Mouse (Mus musculus) brown adipose tissue, adult 24 weeks (tissue): ENCODE measurements around the gene Ptgir. TPM values are rescaled to one million over a fixed set of nuclear protein-coding genes. Genes with fewer than 3 reads are reported as not detected.

Source experiments
- H3K27ac ChIP-seq: fragments of 200-500 bp; replicated peaks from 2 replicates; pipeline ENCODE4 v1.5.1; 2012; ENCODE audit warnings: low read depth, mild to moderate bottlenecking, low read length
- H3K4me1 ChIP-seq: fragments of 200-500 bp; 2 replicates; pipeline ENCODE4 v1.6.1; 2012; ENCODE audit warnings: low read length, mixed read lengths; ENCODE audit not compliant: control insufficient read depth, insufficient read depth, insufficient read length
- H3K4me3 ChIP-seq: fragments of 200-500 bp; 2 replicates; pipeline ENCODE4 v1.5.1; 2012; ENCODE audit warnings: low read depth, mild to moderate bottlenecking, low read length, moderate library complexity; ENCODE audit not compliant: insufficient read depth
- polyA plus RNA-seq: library from polyadenylated mRNA; stranded (reverse); fragments of >200 nt; gene quantifications from 2 replicates; pipeline ENCODE4 v1.2.4, GENCODE M21; 2012; ENCODE audit not compliant: missing spikeins, insufficient read depth, insufficient read length

Ptgir gene
- polyA plus RNA-seq, 1 experiment, result 1.9 TPM

- Histone ChIP-seq H3K4me1 (peaks cover 3% of the 10 kb centered on the region; the same call in 1 of the 2 replicates), H3K27ac (no peak overlapping the region)
Observed at GRCm38 (mm10) chr7:16903439-16903955, 2.8 kb upstream of the Ptgir start.

GRCm38 (mm10) chr7:16904120-16904675 lies 2.1 kb upstream of the Ptgir start:
- Histone ChIP-seq H3K27ac (no peak overlapping the region), H3K4me1 (peaks cover 3% of the 10 kb centered on the region; the same call in 1 of the 2 replicates), H3K4me3 (no peak overlapping the region)

More at GRCm38 (mm10) chr7:16903439-16903955, 2.8 kb upstream of the Ptgir start:
- H3K4me3 ChIP-seq, result no peak overlapping the region

GRCm38 (mm10) chr7:16905491-16906021 lies 734 bp upstream of the Ptgir start:
- peaks cover 3% of the 10 kb centered on the region; the same call in 1 of the 2 replicates for H3K4me1 ChIP-seq
- peak overlapping the region; percentile 70 for H3K27ac ChIP-seq
- no peak overlapping the region for H3K4me3 ChIP-seq

- H3K4me1 ChIP-seq, result peaks cover 3% of the 10 kb centered on the region; the same call in 1 of the 2 replicates
- peak overlapping the region; percentile 35; the same call in 1 of the 2 replicates for H3K27ac ChIP-seq
- peak overlapping the region; percentile 45 for H3K4me3 ChIP-seq
Observed at GRCm38 (mm10) chr7:16906889-16907559, 734 bp downstream of the Ptgir start.

GRCm38 (mm10) chr7:16907842-16908241 lies 1.6 kb downstream of the Ptgir start:
- peaks cover 3% of the 10 kb centered on the region; the same call in 1 of the 2 replicates for H3K4me1 ChIP-seq
- peak overlapping the region; percentile 45 for H3K4me3 ChIP-seq
- H3K27ac ChIP-seq, result 0 out of 2 replicates have a peak overlapping the region, but pooled peaks have one; percentile 1

- Histone ChIP-seq H3K4me3 (peak overlapping the region; percentile 45; the same call in 1 of the 2 replicates), H3K4me1 (peaks cover 3% of the 10 kb centered on the region; the same call in 1 of the 2 replicates), H3K27ac (no peak overlapping the region)
Observed at GRCm38 (mm10) chr7:16908367-16908766, 2.1 kb downstream of the Ptgir start.

- Histone ChIP-seq H3K4me3 (peak overlapping the region; percentile 23), H3K27ac (no peak overlapping the region), H3K4me1 (peaks cover 3% of the 10 kb centered on the region; the same call in 1 of the 2 replicates)
Observed at GRCm38 (mm10) chr7:16908859-16909258, 2.6 kb downstream of the Ptgir start.

- H3K4me3 ChIP-seq, result no peak overlapping the region
- peaks cover 3% of the 10 kb centered on the region; the same call in 1 of the 2 replicates for H3K4me1 ChIP-seq
- no peak overlapping the region for H3K27ac ChIP-seq
Observed at GRCm38 (mm10) chr7:16909909-16910308, 3.6 kb downstream of the Ptgir start.

- no peaks in the 10 kb centered on the region for H3K4me1 ChIP-seq
- no peak overlapping the region for H3K4me3 ChIP-seq
- H3K27ac ChIP-seq, result no peak overlapping the region
Observed at GRCm38 (mm10) chr7:16911904-16912303, 5.6 kb downstream of the Ptgir start.

- no peaks in the 10 kb centered on the region for H3K4me1 ChIP-seq
- no peak overlapping the region for H3K4me3 ChIP-seq
- H3K27ac ChIP-seq, result no peak overlapping the region
Observed at GRCm38 (mm10) chr7:16912360-16912759, 6.1 kb downstream of the Ptgir start.

GRCm38 (mm10) chr7:16913806-16914452 lies 7.6 kb downstream of the Ptgir start:
- no peak overlapping the region for H3K27ac ChIP-seq
- no peak overlapping the region for H3K4me3 ChIP-seq
- H3K4me1 ChIP-seq, result no peaks in the 10 kb centered on the region; the same call in 1 of the 2 replicates

GRCm38 (mm10) chr7:16914453-16915343 lies 8.4 kb downstream of the Ptgir start:
- no peak overlapping the region for H3K27ac ChIP-seq
- no peaks in the 10 kb centered on the region; the same call in 1 of the 2 replicates for H3K4me1 ChIP-seq
- no peak overlapping the region for H3K4me3 ChIP-seq

- no peaks in the 10 kb centered on the region; the same call in 1 of the 2 replicates for H3K4me1 ChIP-seq
- H3K27ac ChIP-seq, result no peak overlapping the region
- H3K4me3 ChIP-seq, result no peak overlapping the region
Observed at GRCm38 (mm10) chr7:16915461-16916340, 9.4 kb downstream of the Ptgir start.
